Mouse (Mus musculus) megakaryocyte, embryonic 14.5 days (primary cell): Measurements from ENCODE around the gene Ap2m1. TPM values are rescaled to one million over a fixed set of nuclear protein-coding genes. Genes with fewer than 3 reads are reported as not detected.

Source experiments
- H3K27me3 ChIP-seq: replicated peaks from 2 replicates; pipeline ENCODE3; 2012; ENCODE audit warnings: inconsistent platforms
- H3K36me3 ChIP-seq: replicated peaks from 2 replicates; pipeline ENCODE3; 2012; ENCODE audit warnings: low read length, inconsistent platforms, mixed read lengths
- H3K4me1 ChIP-seq: 2 replicates; pipeline ENCODE4 v1.6.1; 2012; ENCODE audit warnings: inconsistent platforms
- H3K4me3 ChIP-seq: replicated peaks from 2 replicates; pipeline ENCODE3; 2012; ENCODE audit warnings: moderate library complexity, mild to moderate bottlenecking, inconsistent platforms
- H3K9me3 ChIP-seq: 2 replicates; pipeline ENCODE4 v1.6.1; 2012; ENCODE audit warnings: inconsistent platforms
- FLI1 ChIP-seq: IDR thresholded peaks from 2 replicates; pipeline ENCODE4 v1.6.1; 2012; ENCODE audit warnings: low read length, inconsistent platforms, mixed read lengths
- GATA1 ChIP-seq: IDR thresholded peaks from 3 replicates; pipeline ENCODE4 v1.6.1; 2012; ENCODE audit warnings: mixed read lengths, low read length, inconsistent platforms, borderline replicate concordance
- polyA plus RNA-seq: library from polyadenylated mRNA; stranded (reverse); fragments of >175 nt; gene quantifications from 2 replicates; pipeline ENCODE4 v1.2.3, GENCODE M21; 2012; ENCODE audit warnings: low replicate concordance; ENCODE audit not compliant: insufficient read depth

Gene Ap2m1
- polyA plus RNA-seq, 1 experiment = 228 TPM

GRCm38 (mm10) chr16:20547423-20547822 is 12.1 kb downstream of the Ap2m1 start:
- peaks cover 69% of the 10 kb centered on the region for H3K36me3 ChIP-seq
- no peaks in the 10 kb centered on the region for H3K27me3 ChIP-seq
- H3K4me3 ChIP-seq = peak overlapping the region; percentile 100
- TF ChIP-seq GATA1 (no peak), FLI1 (no peak)
- no peaks in the 10 kb centered on the region for H3K9me3 ChIP-seq
- H3K4me1 ChIP-seq = peaks cover 43% of the 10 kb centered on the region

DNA sequence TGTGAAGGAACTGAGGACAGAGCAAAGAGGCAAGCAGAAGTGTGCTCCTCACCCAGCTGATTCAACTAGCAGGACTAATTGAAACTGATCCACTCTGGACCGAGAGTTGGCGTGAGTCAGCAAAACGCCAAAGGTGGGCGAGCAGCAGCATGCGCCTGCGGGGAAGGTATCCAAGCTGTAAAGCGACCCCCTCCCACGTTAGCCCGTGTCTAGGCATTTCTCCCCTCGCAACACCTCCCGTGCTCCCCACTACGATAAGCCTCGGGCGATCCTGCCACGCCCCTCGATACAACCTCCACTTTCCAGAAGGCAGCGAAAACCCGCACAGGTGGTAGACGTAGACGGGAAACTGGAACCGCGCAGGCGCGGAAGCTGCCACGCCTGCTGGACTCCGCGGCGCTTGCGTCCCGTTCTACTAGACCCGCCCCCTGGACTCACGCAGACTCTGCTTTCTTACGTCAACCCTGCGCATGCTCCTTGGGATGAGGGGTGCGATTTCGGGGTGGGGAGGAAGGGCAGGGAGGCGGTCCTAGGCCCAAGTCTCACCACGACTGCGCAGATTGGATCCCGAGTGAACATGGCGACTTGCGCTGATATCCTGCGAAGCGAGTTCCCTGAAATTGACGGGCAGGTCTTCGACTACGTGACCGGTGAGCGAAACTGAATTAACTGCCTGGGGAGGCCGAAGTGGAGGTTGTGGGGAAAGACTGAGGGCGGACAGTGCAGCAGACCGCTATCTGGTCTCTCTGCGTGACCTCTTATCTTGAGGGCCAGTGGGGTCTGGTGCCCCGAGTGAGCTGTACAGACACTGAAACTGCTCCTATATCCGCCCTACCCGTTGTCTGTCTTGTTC is 13.0 kb downstream of the Ap2m1 start, which contains the start of gene Abcf3:
Gene Abcf3 (plus strand): TSS at position 482 of the 853 bp plus-strand sequence.
- peaks cover 70% of the 10 kb centered on the region for H3K36me3 ChIP-seq
- H3K4me3 ChIP-seq = peak within 1 kb of the TSS; percentile 100
- H3K9me3 ChIP-seq = no peaks in the 10 kb centered on the region
- H3K4me1 ChIP-seq = peaks cover 44% of the 10 kb centered on the region
- TF ChIP-seq GATA1 = no peak; the same call in 2 of the 3 replicates
- peak; percentile 5; the same call in 1 of the 2 replicates for TF ChIP-seq FLI1
- H3K27me3 ChIP-seq = no peaks in the 10 kb centered on the region

DNA sequence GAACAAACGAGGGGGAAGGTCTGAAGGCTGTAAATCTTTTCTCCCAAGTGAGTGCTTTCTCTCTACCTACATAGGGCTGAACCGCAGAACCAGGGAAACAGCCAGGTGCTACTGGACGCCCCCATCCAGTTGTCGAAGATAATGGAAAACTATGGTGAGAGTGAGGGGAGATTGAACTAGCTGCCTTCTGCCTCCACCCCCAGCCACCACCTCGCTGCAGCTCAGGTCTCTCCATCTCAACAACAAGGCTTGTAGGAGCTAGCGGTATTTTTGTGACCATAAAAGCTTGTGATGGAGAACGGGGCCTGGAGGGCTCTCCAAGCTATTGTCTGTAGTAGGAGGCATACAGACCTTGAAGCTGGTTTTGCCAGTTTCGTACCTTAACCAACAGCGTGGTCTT is 13.9 kb downstream of the Ap2m1 start:
- TF ChIP-seq FLI1 = no peak
- Histone ChIP-seq H3K9me3 (no peaks in the 10 kb centered on the region), H3K36me3 (peaks cover 72% of the 10 kb centered on the region), H3K27me3 (no peaks in the 10 kb centered on the region), H3K4me3 (peak overlapping the region; percentile 100), H3K4me1 (peaks cover 50% of the 10 kb centered on the region)

DNA sequence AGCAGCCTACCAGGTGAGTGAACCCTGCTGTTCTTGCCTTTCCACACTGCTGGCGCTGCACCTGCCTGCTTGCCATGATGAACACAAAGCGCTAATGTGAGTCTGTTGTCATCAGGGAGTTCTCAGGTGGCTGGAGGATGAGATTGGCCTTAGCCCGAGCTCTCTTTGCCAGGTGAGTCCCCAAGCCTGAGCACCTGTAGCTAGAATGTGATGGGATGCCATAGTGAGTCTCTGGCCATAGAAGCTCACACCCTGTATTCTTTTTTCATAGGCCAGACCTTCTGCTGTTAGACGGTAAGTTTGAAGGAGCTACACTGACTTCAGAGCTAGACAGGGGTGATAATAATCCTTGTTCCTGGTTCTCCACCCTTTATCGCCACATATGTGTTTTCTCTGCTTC is 16.4 kb downstream of the Ap2m1 start:
- TF ChIP-seq GATA1 (no peak), FLI1 (no peak)
- Histone ChIP-seq H3K4me3 (no peak overlapping the region), H3K4me1 (peaks cover 44% of the 10 kb centered on the region), H3K36me3 (peaks cover 73% of the 10 kb centered on the region), H3K27me3 (no peaks in the 10 kb centered on the region), H3K9me3 (no peaks in the 10 kb centered on the region)

DNA sequence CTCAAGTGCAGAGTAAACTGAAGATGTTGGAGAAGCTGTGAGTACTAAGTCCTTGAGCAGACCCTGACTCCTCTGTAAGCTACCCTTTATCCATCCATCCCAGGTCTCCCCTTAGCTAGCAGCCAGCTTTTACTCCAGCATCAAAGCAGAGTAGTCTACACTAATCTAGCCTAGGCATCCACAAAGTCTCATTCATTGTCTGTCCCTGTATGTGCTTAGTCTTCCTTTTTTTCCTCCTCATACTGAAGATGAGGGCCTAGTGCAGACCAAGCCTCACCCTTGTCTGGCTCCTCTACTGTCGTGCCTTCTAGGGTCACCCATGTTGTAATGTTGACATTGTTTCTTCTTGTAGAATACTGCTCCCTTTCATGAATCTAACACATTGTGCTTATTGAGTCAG is 17.3 kb downstream of the Ap2m1 start:
- no peak for TF ChIP-seq GATA1
- TF ChIP-seq FLI1 = no peak
- Histone ChIP-seq H3K36me3 (peaks cover 81% of the 10 kb centered on the region), H3K9me3 (no peaks in the 10 kb centered on the region), H3K27me3 (no peaks in the 10 kb centered on the region), H3K4me1 (peaks cover 39% of the 10 kb centered on the region), H3K4me3 (no peak overlapping the region)

DNA sequence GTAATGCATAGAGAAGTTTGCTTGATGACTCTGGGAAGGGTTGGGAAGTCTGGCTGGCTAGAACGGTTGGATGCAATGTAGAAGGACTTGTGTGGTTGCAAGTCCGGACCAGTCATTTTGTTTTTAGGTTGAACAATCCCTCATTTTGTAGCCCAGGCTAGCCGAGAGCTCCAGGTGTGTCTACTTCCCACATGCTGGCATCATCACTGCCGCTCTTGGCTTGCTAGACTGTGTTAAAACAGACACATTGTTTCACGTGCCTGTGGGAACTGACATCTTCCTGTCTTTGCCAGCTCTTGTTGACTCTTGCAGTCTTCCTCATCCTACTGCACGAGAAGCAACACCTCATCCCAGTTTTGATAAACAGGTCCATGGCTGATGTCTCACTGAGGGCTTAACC is 19.7 kb downstream of the Ap2m1 start:
- no peak overlapping the region for H3K4me3 ChIP-seq
- no peak for TF ChIP-seq FLI1
- TF ChIP-seq GATA1 = no peak
- H3K27me3 ChIP-seq = no peaks in the 10 kb centered on the region
- H3K9me3 ChIP-seq = no peaks in the 10 kb centered on the region
- peaks cover 20% of the 10 kb centered on the region for H3K4me1 ChIP-seq
- H3K36me3 ChIP-seq = peaks cover 96% of the 10 kb centered on the region

DNA sequence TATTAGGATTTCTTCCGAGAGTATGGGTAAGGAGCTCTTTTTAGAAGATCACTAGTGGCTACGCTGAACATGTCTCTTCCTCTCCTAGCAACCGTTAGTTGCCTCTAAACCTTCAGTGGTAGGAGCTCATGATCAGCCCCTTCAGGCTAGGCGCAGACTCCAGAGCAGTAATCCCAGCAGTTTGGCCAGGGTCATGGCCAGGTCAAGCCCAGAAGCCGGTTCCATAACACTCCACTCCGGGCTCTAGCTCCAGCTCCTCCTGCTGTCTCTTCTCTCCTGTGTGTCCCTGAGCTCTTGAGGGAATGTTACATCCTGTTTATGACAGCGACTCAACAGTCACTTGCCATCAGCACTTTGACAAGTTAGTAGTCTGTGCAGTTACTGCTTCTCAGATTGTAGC is 22.1 kb downstream of the Ap2m1 start:
- peaks cover 98% of the 10 kb centered on the region for H3K36me3 ChIP-seq
- H3K9me3 ChIP-seq = no peaks in the 10 kb centered on the region
- peaks cover 7% of the 10 kb centered on the region for H3K4me1 ChIP-seq
- TF ChIP-seq GATA1 = no peak
- no peak for TF ChIP-seq FLI1
- H3K4me3 ChIP-seq = no peak overlapping the region
- no peaks in the 10 kb centered on the region for H3K27me3 ChIP-seq

GRCm38 (mm10) chr16:20565075-20565474 is 29.8 kb downstream of the Ap2m1 start:
- peaks cover 36% of the 10 kb centered on the region for H3K36me3 ChIP-seq
- no peak for TF ChIP-seq GATA1
- TF ChIP-seq FLI1 = no peak
- no peak overlapping the region for H3K4me3 ChIP-seq
- H3K9me3 ChIP-seq = no peaks in the 10 kb centered on the region
- peaks cover 22% of the 10 kb centered on the region for H3K27me3 ChIP-seq
- no peaks in the 10 kb centered on the region for H3K4me1 ChIP-seq

DNA sequence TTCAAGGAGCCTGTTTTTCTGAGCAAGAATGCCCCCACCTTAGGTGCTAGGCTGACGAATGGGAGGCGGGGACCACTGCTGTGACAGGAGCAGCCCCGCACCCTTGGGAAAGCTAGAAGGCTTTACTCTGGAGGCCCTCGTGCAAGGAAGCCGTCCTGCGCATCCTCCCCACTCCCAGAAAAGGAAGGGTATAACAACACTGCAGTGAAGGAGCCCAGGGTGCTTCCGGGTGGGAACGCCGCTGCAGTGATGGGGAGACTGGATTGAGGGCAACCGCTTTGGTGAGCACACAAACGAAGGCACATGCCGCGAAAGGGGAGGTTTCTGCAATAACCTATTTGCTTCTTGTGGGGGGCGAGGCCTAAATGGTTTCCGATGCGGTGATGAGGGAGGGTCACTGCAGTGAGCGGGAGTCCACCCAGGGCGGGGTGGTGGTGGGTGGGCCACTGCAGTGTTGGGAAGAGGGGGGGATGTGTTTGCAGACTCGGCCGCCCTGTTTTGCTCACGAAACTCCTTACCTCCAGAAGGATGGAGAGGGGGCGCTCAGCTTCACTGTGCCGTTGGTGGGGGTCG is 54.2 kb downstream of the Ap2m1 start, which contains the start of gene Vwa5b2:
Gene Vwa5b2 (plus strand): TSS at position 106 of the 573 bp plus-strand sequence.
- H3K4me3 ChIP-seq = peak within 1 kb of the TSS; percentile 88
- H3K9me3 ChIP-seq = peaks cover 13% of the 10 kb centered on the region
- H3K36me3 ChIP-seq = no peaks in the 10 kb centered on the region
- H3K27me3 ChIP-seq = peaks cover 75% of the 10 kb centered on the region
- peaks cover 27% of the 10 kb centered on the region for H3K4me1 ChIP-seq
- TF ChIP-seq GATA1 (no peak), FLI1 (no peak)
